Mouse (Mus musculus) forebrain, embryonic 16.5 days (tissue): ENCODE results near the gene Gm12185. TPM values are rescaled to one million over a fixed set of nuclear protein-coding genes. Genes with fewer than 3 reads are reported as not detected.
"Not testable (repeated sequence)": the region's sequence is repeated elsewhere in the genome, so short reads cannot be mapped to it uniquely, and the experiment has no call there.

ENCODE experiments used
- ATAC-seq: fragments of 200-750 bp; cut with Nextera tagmentation; 2 replicates; pipeline ENCODE4 v1.8.0; 2017; ENCODE audit warnings: mild to moderate bottlenecking, moderate library complexity
- H3K27ac ChIP-seq: fragments of 300-500 bp; sonication (generic); 2 replicates; pipeline ENCODE4 v1.5.1; 2014; ENCODE audit warnings: low read length, control low read depth
- H3K27me3 ChIP-seq: fragments of 300-500 bp; sonication (generic); replicated peaks from 2 replicates; pipeline ENCODE4 v1.6.1; 2014; ENCODE audit warnings: low read length; ENCODE audit not compliant: control insufficient read depth, insufficient read depth
- H3K36me3 ChIP-seq: fragments of 300-500 bp; sonication (generic); 2 replicates; pipeline ENCODE4 v1.6.1; 2014; ENCODE audit not compliant: control insufficient read depth, insufficient read depth
- H3K4me1 ChIP-seq: fragments of 300-500 bp; sonication (generic); replicated peaks from 2 replicates; pipeline ENCODE4 v1.6.1; 2014; ENCODE audit warnings: low read length; ENCODE audit not compliant: control insufficient read depth, insufficient read depth
- H3K4me2 ChIP-seq: fragments of 300-500 bp; sonication (generic); 2 replicates; pipeline ENCODE4 v1.6.1; 2014; ENCODE audit warnings: mild to moderate bottlenecking, low read length, control low read depth
- H3K4me3 ChIP-seq: fragments of 300-500 bp; sonication (generic); replicated peaks from 2 replicates; pipeline ENCODE4 v1.5.1; 2014; ENCODE audit warnings: mild to moderate bottlenecking, low read length, control low read depth
- H3K9ac ChIP-seq: fragments of 300-500 bp; sonication (generic); replicated peaks from 2 replicates; pipeline ENCODE4 v1.6.1; 2014; ENCODE audit warnings: low read depth, low read length, control low read depth
- H3K9me3 ChIP-seq: fragments of 300-500 bp; sonication (generic); 2 replicates; pipeline ENCODE4 v1.6.1; 2016; ENCODE audit warnings: low read length; ENCODE audit not compliant: control insufficient read depth
- WGBS: fragments of 180-500 bp; shearing (Covaris S2); extraction: QIAGEN DNeasy Blood & Tissue Kit; methylation state at CpG from one replicate; pipeline ENCODE4 v1.1.7; 2014; 5-methylcytosine and 5-hydroxymethylcytosine counted together
- polyA plus RNA-seq: library from polyadenylated mRNA; unstranded; fragments of >200 nt; fragmentation: Nextera tagmentation; extraction: Ambion mirVana; gene quantifications from 2 replicates; pipeline ENCODE4 v1.2.1, GENCODE M21; 2015

Gene Gm12185
- polyA plus RNA-seq, 1 experiment from 2014 or later: not detected

GRCm38 (mm10) chr11:48926437-48926836 is 65.6 kb downstream of the Gm12185 start:
- H3K4me2 ChIP-seq, H3K27ac ChIP-seq, H3K36me3 ChIP-seq, ATAC-seq, H3K4me1 ChIP-seq, H3K27me3 ChIP-seq, H3K9ac ChIP-seq, H3K9me3 ChIP-seq, H3K4me3 ChIP-seq: not testable (repeated sequence)

- WGBS: 73% methylated on average over 5 of the region's 5 CpGs
Measured at GRCm38 (mm10) chr11:48923818-48924217, 68.2 kb downstream of the Gm12185 start.

GRCm38 (mm10) chr11:48918380-48918779 is 73.6 kb downstream of the Gm12185 start:
- Histone ChIP-seq H3K4me2 (no peak overlapping the region), H3K36me3 (no peaks in the 10 kb centered on the region), H3K4me1 (no peaks in the 10 kb centered on the region), H3K9ac (no peak overlapping the region), H3K27me3 (no peaks in the 10 kb centered on the region), H3K4me3 (no peak overlapping the region), H3K27ac (no peak overlapping the region), H3K9me3 (no peaks in the 10 kb centered on the region)
- no peak for ATAC-seq
- WGBS: 90% methylated on average over 3 of the region's 3 CpGs

More at GRCm38 (mm10) chr11:48923818-48924217, 68.2 kb downstream of the Gm12185 start:
- not testable (repeated sequence) for H3K4me3 ChIP-seq, H3K4me1 ChIP-seq, H3K27me3 ChIP-seq, H3K9me3 ChIP-seq, ATAC-seq, H3K9ac ChIP-seq, H3K27ac ChIP-seq, H3K4me2 ChIP-seq, H3K36me3 ChIP-seq

GRCm38 (mm10) chr11:48913611-48914010 is 78.4 kb downstream of the Gm12185 start:
- no peak overlapping the region for H3K27ac ChIP-seq
- no peak for ATAC-seq
- no peak overlapping the region for H3K4me2 ChIP-seq
- H3K27me3 ChIP-seq: no peaks in the 10 kb centered on the region
- H3K36me3 ChIP-seq: no peaks in the 10 kb centered on the region
- no peaks in the 10 kb centered on the region for H3K4me1 ChIP-seq
- no peaks in the 10 kb centered on the region for H3K9me3 ChIP-seq
- H3K4me3 ChIP-seq: no peak overlapping the region
- 98% methylated on average over 1 of the region's 1 CpGs for WGBS
- H3K9ac ChIP-seq: no peak overlapping the region

GRCm38 (mm10) chr11:48908459-48908858 is 83.6 kb downstream of the Gm12185 start:
- 81% methylated on average over 1 of the region's 1 CpGs for WGBS
- no peak for ATAC-seq
- H3K27ac ChIP-seq: no peak overlapping the region

GRCm38 (mm10) chr11:48902021-48902420 is 90.0 kb downstream of the Gm12185 start, which contains the start of gene Gm5431:
Gm5431 (minus strand) TSS chr11:48902214.
- no peak for ATAC-seq
- Histone ChIP-seq H3K36me3 (no peaks in the 10 kb centered on the region), H3K27me3 (no peaks in the 10 kb centered on the region), H3K4me3 (no peak within 1 kb of the TSS), H3K9me3 (no peaks in the 10 kb centered on the region), H3K4me1 (no peaks in the 10 kb centered on the region), H3K27ac (no peak within 1 kb of the TSS), H3K9ac (no peak within 1 kb of the TSS), H3K4me2 (no peak within 1 kb of the TSS)
- WGBS: 79% methylated on average over 2 of the region's 2 CpGs

More at GRCm38 (mm10) chr11:48908459-48908858, 83.6 kb downstream of the Gm12185 start:
- no peak overlapping the region for H3K4me3 ChIP-seq
- no peaks in the 10 kb centered on the region for H3K36me3 ChIP-seq
- H3K4me2 ChIP-seq: no peak overlapping the region
- H3K27me3 ChIP-seq: no peaks in the 10 kb centered on the region
- H3K4me1 ChIP-seq: no peaks in the 10 kb centered on the region
- H3K9me3 ChIP-seq: no peaks in the 10 kb centered on the region
- H3K9ac ChIP-seq: no peak overlapping the region

GRCm38 (mm10) chr11:48901567-48901930 is 90.5 kb downstream of the Gm12185 start:
- H3K4me2 ChIP-seq, H3K4me3 ChIP-seq, H3K4me1 ChIP-seq, H3K9me3 ChIP-seq, H3K27me3 ChIP-seq, H3K27ac ChIP-seq, ATAC-seq, H3K9ac ChIP-seq, H3K36me3 ChIP-seq: not testable (repeated sequence)
- 90% methylated on average over 1 of the region's 1 CpGs for WGBS

GRCm38 (mm10) chr11:48900654-48901566 is 91.1 kb downstream of the Gm12185 start:
- H3K27ac ChIP-seq, H3K9ac ChIP-seq: not testable (repeated sequence)
- 84% methylated on average over 6 of the region's 6 CpGs for WGBS

GRCm38 (mm10) chr11:48898812-48899431 is 93.1 kb downstream of the Gm12185 start:
- H3K9me3 ChIP-seq: no peaks in the 10 kb centered on the region
- H3K4me1 ChIP-seq: no peaks in the 10 kb centered on the region
- ATAC-seq: no peak
- no peaks in the 10 kb centered on the region for H3K36me3 ChIP-seq
- no peak overlapping the region for H3K9ac ChIP-seq
- no peaks in the 10 kb centered on the region for H3K27me3 ChIP-seq
- H3K27ac ChIP-seq: no peak overlapping the region
- no peak overlapping the region for H3K4me2 ChIP-seq
- H3K4me3 ChIP-seq: no peak overlapping the region
- WGBS: 76% methylated on average over 2 of the region's 2 CpGs

More at GRCm38 (mm10) chr11:48900654-48901566, 91.1 kb downstream of the Gm12185 start:
- H3K4me2 ChIP-seq, H3K27me3 ChIP-seq, ATAC-seq, H3K9me3 ChIP-seq, H3K36me3 ChIP-seq, H3K4me1 ChIP-seq, H3K4me3 ChIP-seq: not testable (repeated sequence)
